Mouse (Mus musculus) embryo, embryonic 10.5 days (tissue): ENCODE measurements around the gene Tbx19.

Experiments used
- DNase-seq: peaks from one replicate; pipeline ENCODE4 v3.0.0-alpha.2; 2015; ENCODE audit warnings: low spot score

Gene Tbx19

GRCm38 (mm10) chr1:165184178-165184577 lies 23.6 kb upstream of the Tbx19 start:
- no peak for DNase-seq

GRCm38 (mm10) chr1:165183400-165183799 lies 22.8 kb upstream of the Tbx19 start:
- DNase-seq = no peak

GRCm38 (mm10) chr1:165179321-165179720 lies 18.7 kb upstream of the Tbx19 start:
- no peak for DNase-seq

GRCm38 (mm10) chr1:165178075-165178474 lies 17.5 kb upstream of the Tbx19 start:
- no peak for DNase-seq

- DNase-seq = no peak
Measured at GRCm38 (mm10) chr1:165174059-165174616, 13.6 kb upstream of the Tbx19 start.

- no peak for DNase-seq
Measured at GRCm38 (mm10) chr1:165171277-165171676, 10.7 kb upstream of the Tbx19 start.

- no peak for DNase-seq
Measured at GRCm38 (mm10) chr1:165170157-165170556, 9.6 kb upstream of the Tbx19 start.

- no peak for DNase-seq
Measured at GRCm38 (mm10) chr1:165169462-165169861, 8.9 kb upstream of the Tbx19 start.

- DNase-seq = no peak
Measured at GRCm38 (mm10) chr1:165164920-165165319, 4.3 kb upstream of the Tbx19 start.

- no peak for DNase-seq
Measured at GRCm38 (mm10) chr1:165158841-165159240, 1.7 kb downstream of the Tbx19 start.

GRCm38 (mm10) chr1:165154162-165154561 lies 6.4 kb downstream of the Tbx19 start:
- DNase-seq = no peak

GRCm38 (mm10) chr1:165151216-165151615 lies 9.4 kb downstream of the Tbx19 start:
- DNase-seq = no peak

- DNase-seq = no peak
Measured at GRCm38 (mm10) chr1:165142343-165142916, 18.1 kb downstream of the Tbx19 start.

GRCm38 (mm10) chr1:165140227-165140626 lies 20.3 kb downstream of the Tbx19 start:
- DNase-seq = no peak

GRCm38 (mm10) chr1:165133858-165134257 lies 26.7 kb downstream of the Tbx19 start:
- DNase-seq = no peak

GRCm38 (mm10) chr1:165133279-165133678 lies 27.3 kb downstream of the Tbx19 start:
- DNase-seq = no peak

GRCm38 (mm10) chr1:165132187-165132877 lies 28.2 kb downstream of the Tbx19 start:
- peak; percentile 87 for DNase-seq

- no peak for DNase-seq
Measured at GRCm38 (mm10) chr1:165129573-165129972, 31.0 kb downstream of the Tbx19 start.

- no peak for DNase-seq
Measured at GRCm38 (mm10) chr1:165121096-165121495, 39.5 kb downstream of the Tbx19 start.

- DNase-seq = peak; percentile 86
Measured at GRCm38 (mm10) chr1:165120349-165120898, 40.1 kb downstream of the Tbx19 start.

GRCm38 (mm10) chr1:165119760-165120159 lies 40.8 kb downstream of the Tbx19 start:
- peak; percentile 30 for DNase-seq

GRCm38 (mm10) chr1:165119011-165119726 lies 41.4 kb downstream of the Tbx19 start:
- DNase-seq = peak; percentile 15
